ENCODE assay signal across 22 mouse cellular contexts in the genomic region with DNA sequence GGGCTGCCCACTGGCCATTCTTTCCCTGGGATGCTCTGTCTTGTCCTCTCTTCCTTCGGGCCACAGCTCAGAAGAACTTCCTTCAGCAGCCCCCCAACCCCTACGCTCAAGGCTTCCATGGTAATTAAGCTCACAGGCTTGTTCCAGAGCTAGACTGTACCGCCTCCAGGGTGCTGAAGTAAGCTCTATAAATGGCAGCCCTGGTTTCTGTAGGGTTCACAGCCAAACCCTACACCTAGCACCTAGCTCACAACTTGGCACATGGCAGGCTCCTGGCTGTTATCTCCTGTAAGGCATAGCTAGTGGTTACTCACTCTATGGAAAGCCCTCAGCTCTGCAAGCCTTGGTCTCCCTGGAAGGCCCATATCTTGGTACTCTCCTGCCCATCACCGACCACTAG. TPM values are rescaled to one million over a fixed set of nuclear protein-coding genes. Genes with fewer than 3 reads are reported as not detected.
DNase-seq lines count a peak whose midpoint lies in the region; ATAC-seq and TF ChIP-seq lines count a peak whose summit lies in the region.
"Had no signal": no experiment of that assay in that cellular context is flagged by ENCODE, and none has a peak within 500 bp of the region (broad histone marks: within the 10 kb centered on the region; RNA-seq: fewer than 3 reads in every experiment).

No protein-coding gene starts in this region.

- no peaks in the 10 kb centered on the region for H3K9me3 ChIP-seq in forebrain, embryonic 14.5 days (replicated peaks; ENCODE audit: control insufficient read depth, low read length)
- no peaks in the 10 kb centered on the region for H3K9me3 ChIP-seq in forebrain, postnatal 0 days (ENCODE audit: low read length)
- no peaks in the 10 kb centered on the region for H3K9me3 ChIP-seq in hindbrain, embryonic 13.5 days
- H3K9me3 ChIP-seq in hindbrain, postnatal 0 days (ENCODE audit: low read length) = no peaks in the 10 kb centered on the region
- H3K9me3 ChIP-seq in embryonic facial prominence, embryonic 10.5 days = no peaks in the 10 kb centered on the region
- no peaks in the 10 kb centered on the region for H3K9me3 ChIP-seq in midbrain, embryonic 14.5 days (ENCODE audit: control insufficient read depth, low read length)
- H3K9me3 ChIP-seq: heart, embryonic 10.5 days; liver, embryonic 12.5 days had no signal

- DNase-seq in forebrain, embryonic 14.5 days (ENCODE audit: low spot score) = no peak
- no peak for DNase-seq in forebrain, postnatal 0 days
- no peak for DNase-seq in hindbrain, postnatal 0 days (ENCODE audit: low spot score)
- no peak for DNase-seq in embryonic facial prominence, embryonic 10.5 days (ENCODE audit: low spot score)
- DNase-seq in midbrain, embryonic 14.5 days = no peak
- no peak for DNase-seq in testis, postnatal 10 days (ENCODE audit: low spot score)
- DNase-seq: adrenal gland, postnatal 36 days; cerebellum, postnatal 10 days; embryo, embryonic 11 days; heart, postnatal 36 days; kidney, postnatal 14 days; spleen, adult 18-20 months; thymus, postnatal 4 days had no signal

- H3K36me3 ChIP-seq in forebrain, embryonic 14.5 days (ENCODE audit: control insufficient read depth, insufficient read depth, low read length) = no peaks in the 10 kb centered on the region
- H3K36me3 ChIP-seq in forebrain, postnatal 0 days (ENCODE audit: insufficient read depth) = no peaks in the 10 kb centered on the region
- no peaks in the 10 kb centered on the region for H3K36me3 ChIP-seq in hindbrain, embryonic 13.5 days
- H3K36me3 ChIP-seq in hindbrain, postnatal 0 days (ENCODE audit: insufficient read depth, low read length) = no peaks in the 10 kb centered on the region
- no peaks in the 10 kb centered on the region for H3K36me3 ChIP-seq in embryonic facial prominence, embryonic 10.5 days (replicated peaks)
- no peaks in the 10 kb centered on the region for H3K36me3 ChIP-seq in midbrain, embryonic 14.5 days (ENCODE audit: control insufficient read depth, insufficient read depth, low read length)
- H3K36me3 ChIP-seq: heart, embryonic 10.5 days; liver, embryonic 12.5 days had no signal

- H3K27me3 ChIP-seq in forebrain, embryonic 14.5 days (replicated peaks; ENCODE audit: control insufficient read depth, insufficient read depth, low read length) = no peaks in the 10 kb centered on the region
- H3K27me3 ChIP-seq in forebrain, postnatal 0 days (ENCODE audit: insufficient read depth, low read length) = no peaks in the 10 kb centered on the region
- H3K27me3 ChIP-seq in hindbrain, embryonic 13.5 days = no peaks in the 10 kb centered on the region
- H3K27me3 ChIP-seq in hindbrain, postnatal 0 days (ENCODE audit: insufficient read depth, low read length) = no peaks in the 10 kb centered on the region
- H3K27me3 ChIP-seq in embryonic facial prominence, embryonic 10.5 days (replicated peaks; ENCODE audit: low read depth, poor library complexity, severe bottlenecking) = no peaks in the 10 kb centered on the region
- H3K27me3 ChIP-seq in midbrain, embryonic 14.5 days (ENCODE audit: control insufficient read depth, insufficient read depth, low read length) = no peaks in the 10 kb centered on the region
- H3K27me3 ChIP-seq: liver, embryonic 12.5 days; Patski had no signal

- no peak overlapping the region for H3K4me3 ChIP-seq in forebrain, embryonic 14.5 days (ENCODE audit: low read depth, low read length)
- no peak overlapping the region for H3K4me3 ChIP-seq in forebrain, postnatal 0 days (ENCODE audit: low read depth, low read length)
- no peak overlapping the region for H3K4me3 ChIP-seq in hindbrain, embryonic 13.5 days
- H3K4me3 ChIP-seq in hindbrain, postnatal 0 days (ENCODE audit: low read length) = no peak overlapping the region
- no peak overlapping the region for H3K4me3 ChIP-seq in embryonic facial prominence, embryonic 10.5 days
- no peak overlapping the region for H3K4me3 ChIP-seq in midbrain, embryonic 14.5 days (replicated peaks; ENCODE audit: low read depth, low read length)
- H3K4me3 ChIP-seq: heart, embryonic 10.5 days; liver, embryonic 12.5 days; myocyte had no signal

- H3K4me2 ChIP-seq in forebrain, embryonic 14.5 days (ENCODE audit: low read length) = no peak overlapping the region
- no peak overlapping the region for H3K4me2 ChIP-seq in forebrain, postnatal 0 days (ENCODE audit: low read depth)
- H3K4me2 ChIP-seq in hindbrain, embryonic 13.5 days = no peak overlapping the region
- no peak overlapping the region for H3K4me2 ChIP-seq in hindbrain, postnatal 0 days (ENCODE audit: low read depth, low read length)
- no peak overlapping the region for H3K4me2 ChIP-seq in midbrain, embryonic 14.5 days (ENCODE audit: low read length)
- H3K4me2 ChIP-seq: liver, embryonic 12.5 days had no signal

- H3K4me1 ChIP-seq in forebrain, embryonic 14.5 days (ENCODE audit: control insufficient read depth, insufficient read depth, low read length) = no peaks in the 10 kb centered on the region
- 0 out of 2 replicates have a peak, but pooled peaks cover 2% of the 10 kb centered on the region for H3K4me1 ChIP-seq in forebrain, postnatal 0 days (ENCODE audit: insufficient read depth)
- peaks cover 22% of the 10 kb centered on the region for H3K4me1 ChIP-seq in hindbrain, embryonic 13.5 days (replicated peaks)
- peaks cover 4% of the 10 kb centered on the region; the same call in 1 of the 2 replicates for H3K4me1 ChIP-seq in hindbrain, postnatal 0 days (ENCODE audit: insufficient read depth, low read length)
- peaks cover 32% of the 10 kb centered on the region for H3K4me1 ChIP-seq in embryonic facial prominence, embryonic 10.5 days
- H3K4me1 ChIP-seq in midbrain, embryonic 14.5 days (ENCODE audit: control insufficient read depth, insufficient read depth, low read length) = peaks cover 8% of the 10 kb centered on the region

- 0 out of 2 replicates have a peak overlapping the region, but pooled peaks have one; percentile 23 for H3K27ac ChIP-seq in forebrain, embryonic 14.5 days (ENCODE audit: low read depth, low read length)
- no peak overlapping the region for H3K27ac ChIP-seq in forebrain, postnatal 0 days (ENCODE audit: low read depth, low read length)
- 0 out of 2 replicates have a peak overlapping the region, but pooled peaks have one; percentile 52 for H3K27ac ChIP-seq in hindbrain, embryonic 13.5 days
- no peak overlapping the region for H3K27ac ChIP-seq in hindbrain, postnatal 0 days
- peak overlapping the region; percentile 72 for H3K27ac ChIP-seq in embryonic facial prominence, embryonic 10.5 days (replicated peaks)
- peak overlapping the region; percentile 70 for H3K27ac ChIP-seq in midbrain, embryonic 14.5 days (replicated peaks; ENCODE audit: low read depth, low read length)
- H3K27ac ChIP-seq: heart, embryonic 10.5 days; liver, embryonic 12.5 days had no signal

- no peak for TF ChIP-seq CTCF in forebrain, postnatal 0 days (IDR thresholded peaks at IDR 0.05; ENCODE audit: low read depth)
- TF ChIP-seq CTCF in hindbrain, postnatal 0 days (IDR thresholded peaks at IDR 0.05; ENCODE audit: low read depth) = no peak

- WGBS in forebrain, embryonic 14.5 days = 82% methylated on average over 4 of the region's 4 CpGs
- WGBS in forebrain, postnatal 0 days = 66% methylated on average over 4 of the region's 4 CpGs
- WGBS in hindbrain, embryonic 13.5 days = 75% methylated on average over 4 of the region's 4 CpGs
- 69% methylated on average over 4 of the region's 4 CpGs for WGBS in hindbrain, postnatal 0 days
- 74% methylated on average over 4 of the region's 4 CpGs for WGBS in embryonic facial prominence, embryonic 10.5 days
- 62% methylated on average over 4 of the region's 4 CpGs for WGBS in midbrain, embryonic 14.5 days

- ATAC-seq in forebrain, embryonic 14.5 days = no peak
- ATAC-seq in forebrain, postnatal 0 days = no peak
- no peak for ATAC-seq in hindbrain, embryonic 13.5 days (ENCODE audit: low FRiP score)
- ATAC-seq in hindbrain, postnatal 0 days = no peak
- ATAC-seq in midbrain, embryonic 14.5 days (ENCODE audit: low FRiP score, low TSS enrichment) = no peak
- ATAC-seq in granulocyte monocyte progenitor cell, adult 5-6 weeks (replicated peaks; ENCODE audit: poor library complexity, severe bottlenecking) = no peak
- ATAC-seq: intestine, postnatal 0 days; liver, embryonic 12.5 days; Patski had no signal

- no peak overlapping the region for H3K9ac ChIP-seq in forebrain, embryonic 14.5 days (ENCODE audit: low read length)
- H3K9ac ChIP-seq in forebrain, postnatal 0 days = no peak overlapping the region
- H3K9ac ChIP-seq in hindbrain, embryonic 13.5 days = no peak overlapping the region
- H3K9ac ChIP-seq in hindbrain, postnatal 0 days (replicated peaks; ENCODE audit: low read length) = no peak overlapping the region
- H3K9ac ChIP-seq in midbrain, embryonic 14.5 days (replicated peaks; ENCODE audit: low read length) = no peak overlapping the region
- H3K9ac ChIP-seq: liver, embryonic 12.5 days had no signal

RNA-seq across cellular contexts. Expression of a gene that starts 11.1 kb away (rescaled TPM):
- polyA plus RNA-seq in forebrain, embryonic 14.5 days (2014; fragmentation: Nextera tagmentation; extraction: Ambion mirVana) = 0.60 TPM in 1 of 2 replicates, not detected in the other
- total RNA-seq in forebrain, postnatal 0 days (2014; rRNA removed) = 0.24 and 0.38 TPM in 2 replicates
- 0.21 and 0.47 TPM in 2 replicates for polyA plus RNA-seq in forebrain, postnatal 0 days (2015; fragmentation: Nextera tagmentation; extraction: Ambion mirVana)
- polyA plus RNA-seq in hindbrain, embryonic 13.5 days (2015; fragmentation: Nextera tagmentation; extraction: Ambion mirVana) = 0.41 and 1.0 TPM in 2 replicates
- not detected in 2 replicates for total RNA-seq in hindbrain, postnatal 0 days (2014; rRNA removed)
- polyA plus RNA-seq in hindbrain, postnatal 0 days (2015; fragmentation: Nextera tagmentation; extraction: Ambion mirVana) = 0.26 and 0.40 TPM in 2 replicates
- 0.16 and 0.19 TPM in 2 replicates for polyA plus RNA-seq in embryonic facial prominence, embryonic 10.5 days (2016; fragmentation: Nextera tagmentation; extraction: Ambion mirVana)
- polyA plus RNA-seq in midbrain, embryonic 14.5 days (2014; fragmentation: Nextera tagmentation; extraction: Ambion mirVana) = 0.98 and 1.1 TPM in 2 replicates
- not detected in 2 replicates for total RNA-seq in granulocyte monocyte progenitor cell, adult 5-6 weeks (2014; fragmentation: Nextera tagmentation)
- 0.26 and 0.62 TPM in 2 replicates for total RNA-seq in granulocyte monocyte progenitor cell, adult 5-6 weeks (2017)
- total RNA-seq: megakaryocyte progenitor cell, adult 5-6 weeks had no signal
- polyA plus RNA-seq: heart, embryonic 10.5 days; liver, embryonic 12.5 days; lung, embryonic 16.5 days had no signal

RNA-seq across cellular contexts. Expression of a gene that starts 11.6 kb away (rescaled TPM):
- 6.0 and 6.3 TPM in 2 replicates for polyA plus RNA-seq in forebrain, embryonic 14.5 days (2014; fragmentation: Nextera tagmentation; extraction: Ambion mirVana)
- 6.7 and 8.9 TPM in 2 replicates for total RNA-seq in forebrain, postnatal 0 days (2014; rRNA removed)
- polyA plus RNA-seq in forebrain, postnatal 0 days (2015; fragmentation: Nextera tagmentation; extraction: Ambion mirVana) = 7.1 and 7.6 TPM in 2 replicates
- 9.2 and 10.2 TPM in 2 replicates for polyA plus RNA-seq in hindbrain, embryonic 13.5 days (2015; fragmentation: Nextera tagmentation; extraction: Ambion mirVana)
- 5.8 and 10.6 TPM in 2 replicates for total RNA-seq in hindbrain, postnatal 0 days (2014; rRNA removed)
- polyA plus RNA-seq in hindbrain, postnatal 0 days (2015; fragmentation: Nextera tagmentation; extraction: Ambion mirVana) = 10.0 and 11.2 TPM in 2 replicates
- 14.8 and 16.0 TPM in 2 replicates for polyA plus RNA-seq in embryonic facial prominence, embryonic 10.5 days (2016; fragmentation: Nextera tagmentation; extraction: Ambion mirVana)
- polyA plus RNA-seq in midbrain, embryonic 14.5 days (2014; fragmentation: Nextera tagmentation; extraction: Ambion mirVana) = 3.3 and 8.6 TPM in 2 replicates
- total RNA-seq in granulocyte monocyte progenitor cell, adult 5-6 weeks (2014; fragmentation: Nextera tagmentation) = 32.4 and 69.3 TPM in 2 replicates
- total RNA-seq in granulocyte monocyte progenitor cell, adult 5-6 weeks (2017) = 52.4 and 56.6 TPM in 2 replicates

Comparison
In these comparisons a context has a peak if more than half of its experiments do, and no peak if none do; other contexts are left out.
1. H3K27ac ChIP-seq: peak in forebrain, embryonic 14.5 days (single experiment), hindbrain, embryonic 13.5 days (single experiment), embryonic facial prominence, embryonic 10.5 days (single experiment) and midbrain, embryonic 14.5 days (single experiment); none in forebrain, postnatal 0 days (single experiment) and hindbrain, postnatal 0 days (single experiment).